Comparison of ENCODE assay signal across 27 mouse cellular contexts in genomic region chr17:85266831-85267422, GRCm38 (mm10).
"Had no signal": no experiment of that assay in that cellular context is flagged by ENCODE, and none has a peak within 500 bp of the region (broad histone marks: within the 10 kb centered on the region; RNA-seq: fewer than 3 reads in every experiment).

No protein-coding gene starts in this region.

- H3K27me3 ChIP-seq: heart, embryonic 12.5 days; hindbrain, embryonic 12.5 days; intestine, embryonic 15.5 days; limb, embryonic 13.5 days; liver, embryonic 13.5 days; liver, embryonic 15.5 days had no signal

- H3K36me3 ChIP-seq: heart, embryonic 12.5 days; hindbrain, embryonic 10.5 days; hindbrain, embryonic 12.5 days; intestine, embryonic 15.5 days; limb, embryonic 13.5 days; liver, embryonic 13.5 days; liver, embryonic 15.5 days had no signal

- H3K4me2 ChIP-seq: heart, embryonic 12.5 days; hindbrain, embryonic 12.5 days; hindbrain, embryonic 14.5 days; intestine, embryonic 15.5 days; limb, embryonic 13.5 days; liver, embryonic 11.5 days; liver, embryonic 13.5 days; liver, embryonic 15.5 days had no signal

- H3K9me3 ChIP-seq: heart, embryonic 12.5 days; hindbrain, embryonic 12.5 days; intestine, embryonic 15.5 days; limb, embryonic 13.5 days; liver, embryonic 13.5 days; liver, embryonic 15.5 days had no signal

- ATAC-seq: hindbrain, embryonic 16.5 days; inflammation-experienced regulatory T-cells, adult 6 months; intestine, embryonic 15.5 days; intestine, postnatal 0 days; liver, postnatal 0 days had no signal

- DNase-seq: gastrocnemius, adult 2 months; gastrocnemius, postnatal 10 days; gastrocnemius, postnatal 25 days; heart, adult 18-20 months; heart, postnatal 10 days; heart, postnatal 4 days; kidney, adult 18-20 months; kidney, adult 8-10 months; kidney, postnatal 10 days; kidney, postnatal 25 days; kidney, postnatal 4 days; liver; liver, embryonic 13.5 days; liver, postnatal 0 days had no signal

- H3K9ac ChIP-seq: heart, embryonic 12.5 days; hindbrain, embryonic 12.5 days; hindbrain, embryonic 14.5 days; intestine, embryonic 15.5 days; limb, embryonic 13.5 days; liver, embryonic 13.5 days; liver, embryonic 15.5 days; liver, postnatal 0 days had no signal

- H3K4me1 ChIP-seq: heart, embryonic 12.5 days; intestine, embryonic 15.5 days; liver, embryonic 13.5 days; liver, embryonic 15.5 days had no signal

- H3K27ac ChIP-seq: gastrocnemius, adult 2 months; hindbrain, embryonic 10.5 days; hindbrain, embryonic 12.5 days; hindbrain, embryonic 14.5 days; intestine, embryonic 15.5 days; layer of hippocampus, adult 2 months; left cerebral cortex, adult 2 months; limb, embryonic 13.5 days; liver, embryonic 13.5 days; liver, embryonic 15.5 days had no signal

- H3K4me3 ChIP-seq: gastrocnemius, adult 2 months; heart, embryonic 12.5 days; hindbrain, embryonic 10.5 days; hindbrain, embryonic 12.5 days; intestine, embryonic 15.5 days; layer of hippocampus, adult 2 months; left cerebral cortex, adult 2 months; limb, embryonic 13.5 days; liver, embryonic 13.5 days; liver, embryonic 15.5 days had no signal
